Mouse (Mus musculus): ENCODE measurements around the gene Ccr1l1. TPM values are rescaled to one million over a fixed set of nuclear protein-coding genes. Genes with fewer than 3 reads are reported as not detected.

The Ccr1l1 gene
- polyA plus RNA-seq, 1 experiment, result 1.3 TPM

- no peak overlapping the region for H3K4me3 ChIP-seq (ENCODE audit: insufficient read depth, low read length)
- TF ChIP-seq CTCF (IDR thresholded peaks at IDR 0.05; ENCODE audit: low read depth, low read length) (no peak), POLR2A (IDR thresholded peaks at IDR 0.05; ENCODE audit: borderline replicate concordance, low read depth, low read length) (no peak)
- H3K27ac ChIP-seq (ENCODE audit: insufficient read depth, low read depth, low read length), result peak overlapping the region; percentile 97
- peaks cover 63% of the 10 kb centered on the region for H3K4me1 ChIP-seq (ENCODE audit: control insufficient read depth, insufficient read depth, low read length)
Measured at GRCm38 (mm10) chr9:123930926-123931325, 47.3 kb downstream of the Ccr1l1 start.

- H3K4me1 ChIP-seq (ENCODE audit: control insufficient read depth, insufficient read depth, low read length), result peaks cover 60% of the 10 kb centered on the region
- no peak overlapping the region for H3K4me3 ChIP-seq (ENCODE audit: insufficient read depth, low read length)
- TF ChIP-seq CTCF (IDR thresholded peaks at IDR 0.05; ENCODE audit: low read depth, low read length) (no peak), POLR2A (IDR thresholded peaks at IDR 0.05; ENCODE audit: borderline replicate concordance, low read depth, low read length) (no peak)
- H3K27ac ChIP-seq (ENCODE audit: insufficient read depth, low read depth, low read length), result peak overlapping the region; percentile 97
Measured at GRCm38 (mm10) chr9:123930476-123930875, 47.7 kb downstream of the Ccr1l1 start.

GRCm38 (mm10) chr9:123929936-123930335 is 48.3 kb downstream of the Ccr1l1 start:
- no peak overlapping the region for H3K4me3 ChIP-seq (ENCODE audit: insufficient read depth, low read length)
- TF ChIP-seq CTCF (IDR thresholded peaks at IDR 0.05; ENCODE audit: low read depth, low read length) (no peak), POLR2A (IDR thresholded peaks at IDR 0.05; ENCODE audit: borderline replicate concordance, low read depth, low read length) (no peak)

GRCm38 (mm10) chr9:123928759-123929246 is 49.4 kb downstream of the Ccr1l1 start:
- TF ChIP-seq CTCF (IDR thresholded peaks at IDR 0.05; ENCODE audit: low read depth, low read length) (no peak), POLR2A (IDR thresholded peaks at IDR 0.05; ENCODE audit: borderline replicate concordance, low read depth, low read length) (no peak)
- Histone ChIP-seq H3K27ac (ENCODE audit: insufficient read depth, low read depth, low read length) (peak overlapping the region; percentile 99), H3K4me3 (ENCODE audit: insufficient read depth, low read length) (peak overlapping the region; percentile 36), H3K4me1 (ENCODE audit: control insufficient read depth, insufficient read depth, low read length) (peaks cover 57% of the 10 kb centered on the region)

More at GRCm38 (mm10) chr9:123929936-123930335, 48.3 kb downstream of the Ccr1l1 start:
- Histone ChIP-seq H3K4me1 (ENCODE audit: control insufficient read depth, insufficient read depth, low read length) (peaks cover 58% of the 10 kb centered on the region), H3K27ac (ENCODE audit: insufficient read depth, low read depth, low read length) (peak overlapping the region; percentile 97)

- Histone ChIP-seq H3K4me3 (ENCODE audit: insufficient read depth, low read length) (peak overlapping the region; percentile 36), H3K4me1 (ENCODE audit: control insufficient read depth, insufficient read depth, low read length) (peaks cover 53% of the 10 kb centered on the region), H3K27ac (ENCODE audit: insufficient read depth, low read depth, low read length) (peak overlapping the region; percentile 99)
- TF ChIP-seq POLR2A (IDR thresholded peaks at IDR 0.05; ENCODE audit: borderline replicate concordance, low read depth, low read length) (no peak), CTCF (IDR thresholded peaks at IDR 0.05; ENCODE audit: low read depth, low read length) (no peak)
Measured at GRCm38 (mm10) chr9:123928118-123928758, 50.0 kb downstream of the Ccr1l1 start.

- H3K4me1 ChIP-seq (ENCODE audit: control insufficient read depth, insufficient read depth, low read length), result peaks cover 45% of the 10 kb centered on the region
Measured at GRCm38 (mm10) chr9:123927281-123927960, 50.8 kb downstream of the Ccr1l1 start.

More at GRCm38 (mm10) chr9:123927281-123927960, 50.8 kb downstream of the Ccr1l1 start:
- TF ChIP-seq CTCF (IDR thresholded peaks at IDR 0.05; ENCODE audit: low read depth, low read length) (no peak), POLR2A (IDR thresholded peaks at IDR 0.05; ENCODE audit: borderline replicate concordance, low read depth, low read length) (no peak)
- peak overlapping the region; percentile 99 for H3K27ac ChIP-seq (ENCODE audit: insufficient read depth, low read depth, low read length)
- peak overlapping the region; percentile 4; the same call in 1 of the 2 replicates for H3K4me3 ChIP-seq (ENCODE audit: insufficient read depth, low read length)

Other genes with a start within 250 kb of the Ccr1l1 start
- gene Cxcr6, start 171.9 kb downstream of the Ccr1l1 start, polyA plus RNA-seq (2012; ENCODE audit: insufficient read depth, insufficient read length, missing spikeins), result not detected in 2 replicates
- 15.0 and 16.2 TPM in 2 replicates for gene Fyco1, start 126.5 kb downstream of the Ccr1l1 start, polyA plus RNA-seq (2012; ENCODE audit: insufficient read depth, insufficient read length, missing spikeins)
- not detected in 2 replicates for gene Xcr1, start 116.4 kb downstream of the Ccr1l1 start, polyA plus RNA-seq (2012; ENCODE audit: insufficient read depth, insufficient read length, missing spikeins)
- 6.0 and 6.5 TPM in 2 replicates for gene Ccr1, start 9.7 kb downstream of the Ccr1l1 start, polyA plus RNA-seq (2012; ENCODE audit: insufficient read depth, insufficient read length, missing spikeins)
- 4.6 and 4.9 TPM in 2 replicates for gene Ccr3, start 43.6 kb upstream of the Ccr1l1 start, polyA plus RNA-seq (2012; ENCODE audit: insufficient read depth, insufficient read length, missing spikeins)
- 126 and 129 TPM in 2 replicates for gene Ccr2, start 123.5 kb upstream of the Ccr1l1 start, polyA plus RNA-seq (2012; ENCODE audit: insufficient read depth, insufficient read length, missing spikeins)
- 370 and 381 TPM in 2 replicates for gene Ccr5, start 143.1 kb upstream of the Ccr1l1 start, polyA plus RNA-seq (2012; ENCODE audit: insufficient read depth, insufficient read length, missing spikeins)

Measured in bone marrow macrophage, adult 2 months (primary cell).